Mouse (Mus musculus) layer of hippocampus, postnatal 10 days (tissue): ENCODE results near the gene Tmem108. TPM values are rescaled to one million over a fixed set of nuclear protein-coding genes. Genes with fewer than 3 reads are reported as not detected.
A peak's percentile ranks its signal among the peaks of the same experiment; 100 is the strongest.

ENCODE experiments used
- DNase-seq, 2 experiments: peaks; one replicate each; pipeline ENCODE4 v3.0.0; 2021; ENCODE audit warnings: low spot score in 2 of 2
- total RNA-seq, 2 experiments: library from RNA; stranded (reverse); gene quantifications; 2 replicates each; pipeline ENCODE4 v1.2.3; 2021

The Tmem108 gene
- total RNA-seq, 2 experiments from 2014 or later: 44.9 to 46.3 TPM

- no peak for DNase-seq
Measured at GRCm38 (mm10) chr9:103637451-103637850, 124.2 kb downstream of the Tmem108 start.

DNA sequence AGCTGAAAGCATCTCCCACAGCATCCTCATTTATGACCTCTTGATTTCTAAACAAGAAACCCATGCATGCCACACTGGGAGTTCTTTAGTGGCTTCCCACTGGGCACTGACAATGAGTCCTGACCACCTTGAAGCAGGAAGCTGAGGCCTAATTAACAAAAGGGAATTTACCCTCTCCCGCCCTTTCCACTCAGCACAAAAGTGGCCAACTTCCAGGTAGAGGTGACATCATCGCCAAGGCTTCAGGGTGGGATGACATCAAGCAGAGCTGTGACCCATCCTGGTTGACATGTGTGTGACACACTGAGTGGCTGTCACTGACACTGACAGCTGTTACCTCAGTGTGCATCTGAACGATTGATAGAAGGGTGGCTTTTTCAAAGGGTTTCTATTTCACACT is 124.8 kb downstream of the Tmem108 start:
- no peak for DNase-seq

DNA sequence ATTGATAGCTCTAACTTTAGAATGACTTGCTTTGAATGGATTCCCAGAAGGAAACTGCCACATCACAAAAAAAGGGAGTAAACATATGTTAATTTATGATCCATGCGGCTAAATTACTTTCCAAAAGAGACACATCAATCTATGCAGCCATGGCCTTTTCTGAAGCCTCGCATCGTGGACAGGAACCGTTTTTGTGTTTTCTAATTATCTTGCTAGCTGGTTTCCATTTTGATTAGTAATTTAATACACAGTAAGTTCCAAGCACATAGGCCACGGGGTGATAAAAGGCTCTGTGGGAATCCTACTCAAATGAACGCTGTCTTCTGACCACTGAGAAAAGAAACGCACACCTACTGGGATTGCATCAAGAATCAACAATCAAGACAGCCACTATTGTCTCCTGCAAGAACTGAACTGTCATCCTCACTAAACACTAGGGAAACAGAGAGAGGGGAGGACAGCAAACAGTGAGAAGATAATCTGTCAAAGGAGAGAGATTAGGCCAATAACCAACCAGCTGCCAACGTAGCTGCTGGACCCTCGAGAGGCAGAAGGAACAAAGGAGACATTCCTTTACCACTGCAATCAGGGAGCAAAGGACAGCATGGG is 132.7 kb downstream of the Tmem108 start:
- no peak for DNase-seq

DNA sequence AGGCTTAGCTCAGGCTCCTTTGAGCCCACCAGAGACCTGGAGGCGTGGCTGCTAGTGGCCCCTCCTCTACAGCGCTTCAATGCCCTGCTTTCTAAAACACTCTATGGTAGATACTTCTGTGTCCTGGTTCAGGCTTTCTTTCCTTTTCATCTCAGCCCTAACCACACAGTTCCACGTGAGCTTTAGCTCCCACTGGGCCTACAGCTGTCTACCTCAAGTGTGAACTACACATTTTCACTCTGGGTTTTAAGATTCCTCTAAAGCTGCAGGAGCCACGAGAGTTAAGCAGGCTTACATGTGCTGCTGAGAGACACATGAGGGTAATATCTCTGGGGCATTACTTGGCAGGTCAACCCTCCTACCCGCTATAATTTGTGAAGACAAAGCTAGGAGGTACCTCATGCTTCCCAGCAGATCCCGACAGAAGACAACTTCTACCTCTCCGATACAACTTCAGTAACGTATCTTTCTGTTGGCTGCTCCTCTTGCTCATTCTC is 134.2 kb downstream of the Tmem108 start:
- no peak for DNase-seq

DNA sequence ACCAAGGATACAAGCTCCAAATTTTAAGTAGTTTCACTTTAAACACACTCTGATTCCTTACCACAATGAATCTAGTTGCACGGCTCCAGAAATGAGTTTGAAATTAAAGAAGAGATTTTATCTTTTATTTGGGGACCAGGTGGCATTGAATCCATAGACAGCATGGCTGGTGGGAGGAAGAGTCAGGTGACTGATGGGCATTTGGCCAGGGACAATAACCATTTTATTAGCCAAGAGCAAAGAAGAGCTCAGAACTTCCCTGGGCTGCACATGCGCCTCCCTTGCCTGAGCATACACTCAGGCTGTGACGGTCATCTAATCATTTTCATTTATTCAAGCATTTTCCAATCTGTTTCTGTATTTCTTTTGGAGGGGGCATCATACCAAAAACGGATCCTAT is 135.5 kb downstream of the Tmem108 start:
- DNase-seq: peak in 1 of 2 experiments; percentile 43

DNA sequence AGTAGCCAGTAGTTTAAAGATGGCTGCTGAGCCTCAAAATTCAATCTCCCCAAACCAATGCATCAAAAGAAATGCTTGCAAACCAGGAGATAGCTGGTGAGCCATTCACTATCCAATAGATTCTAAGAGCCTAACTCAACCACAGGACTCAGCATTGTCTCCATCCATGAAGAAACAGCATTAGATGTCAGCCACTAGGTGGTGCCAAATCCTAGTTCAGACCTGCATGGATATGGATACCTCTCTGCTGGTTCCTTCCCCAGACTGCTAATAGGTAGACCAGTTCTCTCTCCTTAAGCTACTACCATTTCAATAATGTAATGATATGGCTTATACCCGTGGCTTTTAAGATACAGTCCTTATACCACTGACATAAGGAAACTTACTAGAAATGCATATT is 137.0 kb downstream of the Tmem108 start:
- peak; percentile 71 to 82 for DNase-seq

- no peak for DNase-seq
Measured at GRCm38 (mm10) chr9:103623560-103624316, 137.9 kb downstream of the Tmem108 start.

DNA sequence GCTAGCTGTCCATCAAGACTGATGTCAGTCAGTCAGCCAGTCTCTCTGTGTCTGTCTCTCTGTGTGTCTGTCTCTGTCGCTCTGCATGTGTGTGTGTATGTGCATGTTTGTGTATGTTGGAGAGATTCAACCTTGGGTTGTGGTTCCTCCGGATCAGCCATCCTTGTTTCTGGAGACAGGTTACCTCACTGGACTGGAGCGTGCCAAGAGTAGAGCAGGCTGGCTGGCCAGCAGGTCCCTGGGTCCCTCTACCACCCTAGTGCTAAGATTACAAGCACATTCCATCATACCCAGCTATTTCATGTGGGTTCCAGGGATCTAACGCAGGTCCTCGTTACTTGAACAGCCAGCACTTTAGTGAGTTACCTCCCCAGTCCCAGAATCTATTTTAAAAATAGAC is 138.6 kb downstream of the Tmem108 start:
- no peak for DNase-seq

DNA sequence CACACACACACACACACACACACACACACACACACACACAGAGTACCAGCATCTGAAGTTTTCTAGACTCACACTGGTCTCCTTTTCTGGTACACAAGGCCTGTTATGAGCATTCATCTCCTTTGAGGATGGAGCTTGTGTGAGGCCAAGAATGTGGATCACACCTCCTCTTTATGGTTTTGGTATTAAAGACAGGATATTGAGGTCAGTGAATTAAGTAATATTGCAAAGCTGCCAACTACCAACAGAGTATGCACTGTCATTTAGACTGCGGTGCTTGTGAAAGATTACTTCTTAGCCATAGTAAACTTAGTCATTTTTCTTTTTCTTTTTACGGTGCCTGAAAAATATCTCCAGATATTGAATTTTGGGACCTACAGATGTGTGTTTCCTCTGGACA is 139.8 kb downstream of the Tmem108 start:
- DNase-seq: no peak

DNA sequence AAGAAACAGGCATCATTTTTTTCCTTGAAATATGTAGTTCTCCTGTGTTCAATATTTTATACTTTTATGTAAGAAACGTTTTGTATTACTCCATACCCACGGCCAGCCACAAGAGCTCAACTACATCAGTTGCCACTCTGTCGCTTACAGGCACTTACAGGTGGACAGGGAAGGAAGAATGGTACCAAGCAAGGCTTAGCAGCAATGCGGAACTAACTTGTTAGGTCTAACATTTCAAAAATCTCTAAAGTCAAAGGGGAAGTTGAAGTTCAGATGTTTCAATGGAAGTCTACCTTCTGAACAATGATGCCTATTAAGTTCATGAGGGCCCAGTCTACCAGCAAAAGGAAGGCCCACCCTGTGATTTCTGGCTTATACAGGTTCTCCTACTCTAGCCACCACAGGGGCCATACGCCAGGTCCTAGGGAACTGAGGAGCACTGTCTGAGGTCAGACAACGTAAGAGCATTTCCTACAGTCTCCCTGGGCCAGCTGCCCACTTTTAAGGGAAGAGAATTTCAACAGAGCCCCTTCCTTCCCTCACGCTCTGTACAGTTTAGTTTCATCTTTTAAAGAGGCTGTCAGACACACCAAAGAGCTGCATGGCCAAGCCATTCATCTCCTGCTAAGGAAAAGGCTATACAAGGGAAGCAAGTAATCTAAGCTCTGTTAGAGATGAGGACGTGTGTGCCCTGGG is 141.0 kb downstream of the Tmem108 start:
- DNase-seq: no peak

DNA sequence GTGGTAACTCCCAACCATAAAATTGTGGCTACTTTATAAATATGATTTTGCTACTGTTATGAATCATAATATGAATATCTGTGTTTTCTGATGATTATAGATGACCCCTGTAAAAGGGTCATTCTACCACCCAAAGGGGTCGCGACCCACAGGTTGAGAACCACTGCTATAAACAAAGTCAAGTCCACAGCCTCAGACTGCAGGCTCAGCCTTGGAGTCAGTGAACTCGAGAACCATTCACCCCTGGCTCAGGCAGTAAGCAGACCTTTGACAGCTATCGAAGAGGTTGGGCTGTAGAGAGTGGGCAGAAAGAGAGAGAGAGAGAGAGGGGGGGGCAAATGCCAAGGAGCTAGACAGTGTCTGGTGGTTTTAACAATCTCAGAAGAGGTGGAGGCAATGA is 147.4 kb downstream of the Tmem108 start:
- DNase-seq: no peak

GRCm38 (mm10) chr9:103608161-103609058 is 153.2 kb downstream of the Tmem108 start:
- peak in 1 of 2 experiments; percentile 3 for DNase-seq

DNA sequence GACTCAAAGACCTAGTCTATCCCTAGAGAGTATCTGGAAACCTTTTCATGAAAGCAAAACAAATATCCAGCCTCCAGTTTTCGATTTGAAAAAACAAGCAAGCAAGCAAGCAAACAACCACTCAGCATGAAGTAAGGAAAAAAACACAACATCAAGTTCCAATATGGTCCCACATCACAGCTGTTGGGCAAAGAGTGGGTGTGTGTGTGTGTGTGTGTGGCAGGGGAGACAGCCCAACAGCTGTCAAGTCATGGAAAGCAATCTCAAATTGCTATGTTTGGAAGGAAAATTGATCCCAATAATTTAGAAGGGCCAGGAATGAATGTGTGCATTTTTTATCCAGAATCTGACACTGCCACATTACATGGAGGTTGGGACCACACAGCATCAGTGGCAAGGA is 155.6 kb downstream of the Tmem108 start:
- peak in 1 of 2 experiments; percentile 8 for DNase-seq

DNA sequence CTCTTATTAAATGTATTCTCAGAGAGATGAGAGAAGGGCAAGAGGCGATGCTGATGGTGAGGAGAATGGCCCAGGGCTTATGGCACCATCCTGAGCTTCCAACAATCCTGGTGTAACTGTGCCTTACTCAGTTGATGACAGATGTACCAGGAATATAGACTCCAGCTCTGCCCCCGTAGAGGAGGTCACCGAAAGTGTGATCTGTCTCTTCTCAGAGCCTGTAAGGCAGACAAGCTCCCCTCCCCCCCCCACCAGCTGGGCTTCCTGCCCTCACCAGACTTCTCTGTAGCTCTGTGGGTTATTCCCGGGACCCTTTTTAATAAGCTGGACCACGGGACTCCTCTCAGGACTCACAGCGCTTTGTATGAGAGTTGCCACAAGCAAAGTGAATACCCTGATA is 157.8 kb downstream of the Tmem108 start:
- DNase-seq: no peak

GRCm38 (mm10) chr9:103601878-103602277 is 159.8 kb downstream of the Tmem108 start:
- DNase-seq: no peak

GRCm38 (mm10) chr9:103600834-103601233 is 160.8 kb downstream of the Tmem108 start:
- no peak for DNase-seq

DNA sequence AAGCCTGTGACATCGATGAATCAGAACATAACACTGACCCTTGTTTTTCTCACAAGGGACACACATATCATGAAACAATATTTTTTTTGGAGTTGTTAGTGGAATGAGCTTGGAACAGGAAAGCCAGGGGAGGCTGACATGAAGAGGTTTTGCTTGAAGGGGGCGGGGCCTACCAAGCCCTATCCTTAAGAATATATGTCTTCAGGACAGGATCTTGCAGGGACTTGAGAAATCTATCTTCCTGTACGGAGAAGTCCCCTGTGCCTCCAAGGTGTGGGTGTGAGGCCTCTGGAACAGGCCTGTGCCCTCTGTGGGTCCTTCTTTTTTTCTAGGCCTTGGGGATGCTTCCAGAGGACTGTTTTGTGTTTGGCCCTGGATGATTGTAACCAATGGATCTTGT is 161.7 kb downstream of the Tmem108 start:
- no peak for DNase-seq

- no peak for DNase-seq
Measured at GRCm38 (mm10) chr9:103597861-103598260, 163.8 kb downstream of the Tmem108 start.

DNA sequence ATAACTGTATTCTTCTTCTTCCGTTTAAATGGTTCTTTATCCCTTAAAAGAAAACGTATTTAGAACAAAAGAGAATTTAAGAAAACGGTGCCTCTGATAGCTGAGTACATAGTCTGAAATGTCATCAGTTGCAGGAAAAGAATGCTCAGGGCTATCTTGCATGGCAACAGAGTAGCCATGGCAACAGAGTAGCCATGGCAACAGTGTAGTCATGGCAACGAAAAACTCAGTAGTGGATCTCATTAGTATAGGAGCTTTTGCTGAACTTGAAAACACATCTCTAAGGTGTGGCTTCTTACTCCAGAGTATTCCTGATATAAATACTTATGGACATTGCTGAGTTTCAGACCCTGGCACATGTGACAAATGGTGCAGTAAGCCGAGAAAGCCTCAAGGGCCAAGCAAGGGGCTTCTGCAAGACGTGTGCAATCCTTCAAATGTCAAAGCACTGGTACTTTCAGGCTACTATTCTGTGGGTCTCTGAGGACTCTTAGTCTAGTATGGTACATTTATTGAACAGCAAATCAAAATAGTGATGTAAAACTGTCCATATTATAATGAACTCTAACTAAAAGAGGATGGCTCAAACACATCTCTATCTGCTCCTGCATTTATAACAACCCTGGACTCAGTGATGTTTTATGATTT is 166.3 kb downstream of the Tmem108 start:
- peak; percentile 71 to 76 for DNase-seq

GRCm38 (mm10) chr9:103594423-103595189 is 167.0 kb downstream of the Tmem108 start:
- no peak for DNase-seq
